Mouse (Mus musculus): ENCODE results near the gene Cdh16.

GRCm38 (mm10) chr8:104601941-104602371 is 22.2 kb downstream of the Cdh16 start:
- TF ChIP-seq MAX (IDR thresholded peaks at IDR 0.05; ENCODE audit: low read depth) (no peak), USF1 (IDR thresholded peaks at IDR 0.05; ENCODE audit: low read depth) (no peak), POLR2A (IDR thresholded peaks at IDR 0.05; ENCODE audit: insufficient read length, low read depth) (no peak), MYOG (IDR thresholded peaks at IDR 0.05; ENCODE audit: control insufficient read depth in 1 of 3, insufficient read depth in 1 of 3, insufficient read length in 2 of 3, low read depth in 2 of 3) (no peak), POLR2AphosphoS2 (IDR thresholded peaks at IDR 0.05; ENCODE audit: insufficient read length, low read depth) (no peak), TCF12 (IDR thresholded peaks at IDR 0.05; ENCODE audit: insufficient read depth, poor library complexity, severe bottlenecking) (no peak)
